Mouse (Mus musculus): ENCODE data around the gene Recql.

GRCm38 (mm10) chr6:142365742-142366472, 21.0 kb downstream of the Recql start:
- TF ChIP-seq CTCF (IDR thresholded peaks at IDR 0.05; ENCODE audit: low read depth) (no peak), EP300 (IDR thresholded peaks at IDR 0.05; ENCODE audit: low read depth) (no peak)

Measured in heart, postnatal 0 days (tissue).